Mouse (Mus musculus) lung, embryonic 16.5 days (tissue): ENCODE results near the gene Zfpm1. TPM values are rescaled to one million over a fixed set of nuclear protein-coding genes. Genes with fewer than 3 reads are reported as not detected.

Experiments
- ATAC-seq: fragments of 200-750 bp; cut with Nextera tagmentation; 2 replicates; pipeline ENCODE4 v1.8.0; 2017; ENCODE audit warnings: low read depth, mild to moderate bottlenecking, moderate library complexity
- H3K27ac ChIP-seq: fragments of 300-500 bp; sonication (generic); 2 replicates; pipeline ENCODE4 v1.5.1; 2014; ENCODE audit warnings: mild to moderate bottlenecking, control low read depth, low read length
- H3K27me3 ChIP-seq: fragments of 300-500 bp; sonication (generic); 2 replicates; pipeline ENCODE4 v1.6.1; 2014; ENCODE audit warnings: low read depth, low read length, mixed read lengths; ENCODE audit not compliant: control insufficient read depth, insufficient read depth
- H3K36me3 ChIP-seq: fragments of 300-500 bp; sonication (generic); 2 replicates; pipeline ENCODE4 v1.6.1; 2014; ENCODE audit warnings: low read length; ENCODE audit not compliant: control insufficient read depth, insufficient read depth
- H3K4me1 ChIP-seq: fragments of 300-500 bp; sonication (generic); replicated peaks from 2 replicates; pipeline ENCODE4 v1.6.1; 2014; ENCODE audit warnings: low read length, mixed read lengths; ENCODE audit not compliant: control insufficient read depth, insufficient read depth
- H3K4me2 ChIP-seq: fragments of 300-500 bp; sonication (generic); 2 replicates; pipeline ENCODE4 v1.6.1; 2014; ENCODE audit warnings: low read depth, low read length, control low read depth
- H3K4me3 ChIP-seq: fragments of 300-500 bp; sonication (generic); 2 replicates; pipeline ENCODE4 v1.5.1; 2014; ENCODE audit warnings: mild to moderate bottlenecking, low read length, control low read depth
- H3K9ac ChIP-seq: fragments of 300-500 bp; sonication (generic); 2 replicates; pipeline ENCODE4 v1.6.1; 2014; ENCODE audit warnings: low read length, control low read depth
- H3K9me3 ChIP-seq: fragments of 300-500 bp; sonication (generic); 2 replicates; pipeline ENCODE4 v1.6.1; 2016; ENCODE audit warnings: low read length; ENCODE audit not compliant: control insufficient read depth
- WGBS: fragments of 180-500 bp; shearing (Covaris S2); extraction: QIAGEN DNeasy Blood & Tissue Kit; methylation state at CpG from one replicate; pipeline ENCODE4 v1.1.7; 2014; 5-methylcytosine and 5-hydroxymethylcytosine counted together
- polyA plus RNA-seq: library from polyadenylated mRNA; unstranded; fragments of >200 nt; fragmentation: Nextera tagmentation; extraction: Ambion mirVana; gene quantifications from 2 replicates; pipeline ENCODE4 v1.2.1, GENCODE M21; 2015

Gene Zfpm1
- polyA plus RNA-seq, 1 experiment from 2014 or later: 1.2 TPM

DNA sequence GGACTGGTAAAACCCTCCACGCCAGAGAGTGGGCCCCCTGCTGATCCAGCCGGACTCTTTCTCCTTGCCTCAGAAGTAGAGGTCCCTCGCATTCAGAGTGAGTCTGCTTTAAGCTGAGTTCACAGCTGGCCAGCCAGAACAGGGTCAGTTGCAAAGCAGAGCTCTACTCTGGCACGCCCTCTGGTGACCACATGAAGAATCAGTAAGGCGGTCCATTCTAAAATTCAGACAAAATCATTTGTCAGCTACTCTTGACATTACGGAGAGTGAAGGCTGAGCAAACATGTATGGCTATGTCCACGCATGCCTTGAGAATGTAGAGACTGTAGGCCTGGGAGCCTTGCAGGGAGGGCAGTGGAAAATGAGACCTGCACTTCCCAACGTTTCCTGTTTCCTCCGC lies 87.7 kb downstream of the Zfpm1 start:
- Histone ChIP-seq H3K27me3 (no peaks in the 10 kb centered on the region), H3K4me3 (no peak overlapping the region), H3K9ac (no peak overlapping the region), H3K4me2 (no peak overlapping the region), H3K36me3 (no peaks in the 10 kb centered on the region), H3K27ac (no peak overlapping the region; the same call in 1 of the 2 replicates), H3K9me3 (no peaks in the 10 kb centered on the region), H3K4me1 (peaks cover 6% of the 10 kb centered on the region)
- WGBS: 4% methylated on average over 9 of the region's 9 CpGs
- ATAC-seq: peak; percentile 88

GRCm38 (mm10) chr8:122371706-122372105 lies 89.8 kb downstream of the Zfpm1 start:
- peaks cover 10% of the 10 kb centered on the region for H3K4me1 ChIP-seq
- no peaks in the 10 kb centered on the region for H3K36me3 ChIP-seq
- no peak overlapping the region for H3K27ac ChIP-seq
- ATAC-seq: no peak
- H3K27me3 ChIP-seq: no peaks in the 10 kb centered on the region
- H3K4me3 ChIP-seq: no peak overlapping the region
- no peaks in the 10 kb centered on the region for H3K9me3 ChIP-seq
- H3K4me2 ChIP-seq: no peak overlapping the region
- 68% methylated on average over 6 of the region's 6 CpGs for WGBS
- H3K9ac ChIP-seq: no peak overlapping the region

DNA sequence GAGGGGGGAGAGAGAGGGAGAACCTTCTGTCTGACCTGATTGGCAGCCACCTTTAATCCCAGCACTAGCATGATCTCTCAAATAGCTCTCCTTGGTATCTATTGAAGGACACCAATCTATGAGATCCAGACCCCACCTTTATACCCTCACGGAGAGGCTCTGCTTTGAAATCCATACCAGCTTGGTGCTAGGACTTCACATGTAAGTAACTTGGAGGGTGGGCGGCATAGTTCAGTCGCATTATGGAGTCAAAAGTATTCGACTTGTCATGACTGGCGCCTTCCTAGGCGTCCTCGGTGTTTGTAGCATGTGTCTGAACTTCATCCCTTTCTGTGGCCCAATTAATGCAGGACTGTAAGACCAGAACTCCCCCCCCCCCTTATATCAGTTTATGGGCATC lies 93.4 kb downstream of the Zfpm1 start:
- Histone ChIP-seq H3K4me1 (peaks cover 15% of the 10 kb centered on the region), H3K4me2 (no peak overlapping the region), H3K4me3 (no peak overlapping the region), H3K36me3 (peaks cover 4% of the 10 kb centered on the region; the same call in 1 of the 2 replicates), H3K9ac (no peak overlapping the region), H3K27ac (no peak overlapping the region), H3K27me3 (no peaks in the 10 kb centered on the region), H3K9me3 (no peaks in the 10 kb centered on the region)
- WGBS: 92% methylated on average over 7 of the region's 7 CpGs
- no peak for ATAC-seq

DNA sequence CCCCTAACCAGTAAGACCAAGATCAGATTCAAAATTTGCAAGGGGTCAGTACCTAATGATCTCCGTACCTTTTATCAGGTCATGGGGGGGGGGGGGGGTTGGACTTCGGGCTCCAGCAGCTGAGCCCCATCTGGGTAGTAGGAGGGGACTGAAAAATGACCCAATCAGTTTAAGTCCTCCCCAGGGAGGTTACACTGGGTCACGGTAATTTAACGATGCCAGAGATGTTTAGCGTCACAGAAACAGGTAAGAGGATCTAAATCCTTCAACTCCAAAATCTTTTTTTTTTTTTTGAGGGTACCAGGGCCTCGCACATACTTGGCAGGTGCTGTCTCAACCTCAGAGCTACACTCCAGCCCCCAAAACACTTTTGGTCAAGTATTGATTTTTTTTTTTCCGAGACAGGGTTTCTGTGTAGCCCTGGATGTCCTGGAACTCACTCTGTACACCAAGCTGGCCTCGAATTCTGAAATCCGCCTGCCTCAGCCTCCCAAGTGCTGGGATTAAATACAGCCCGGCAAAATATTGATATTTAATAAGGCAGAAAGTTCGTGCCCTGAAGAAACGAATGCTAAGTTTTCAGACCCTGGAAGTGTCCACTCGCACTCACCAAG lies 93.9 kb downstream of the Zfpm1 start:
- Histone ChIP-seq H3K27ac (0 out of 2 replicates have a peak overlapping the region, but pooled peaks have one; percentile 57), H3K27me3 (no peaks in the 10 kb centered on the region), H3K36me3 (peaks cover 4% of the 10 kb centered on the region; the same call in 1 of the 2 replicates), H3K4me1 (peaks cover 15% of the 10 kb centered on the region), H3K9me3 (no peaks in the 10 kb centered on the region), H3K4me2 (peak overlapping the region; percentile 70), H3K4me3 (peak overlapping the region; percentile 92), H3K9ac (peak overlapping the region; percentile 58; the same call in 1 of the 2 replicates)
- WGBS: 23% methylated on average over 13 of the region's 13 CpGs
- peak; percentile 6 for ATAC-seq

DNA sequence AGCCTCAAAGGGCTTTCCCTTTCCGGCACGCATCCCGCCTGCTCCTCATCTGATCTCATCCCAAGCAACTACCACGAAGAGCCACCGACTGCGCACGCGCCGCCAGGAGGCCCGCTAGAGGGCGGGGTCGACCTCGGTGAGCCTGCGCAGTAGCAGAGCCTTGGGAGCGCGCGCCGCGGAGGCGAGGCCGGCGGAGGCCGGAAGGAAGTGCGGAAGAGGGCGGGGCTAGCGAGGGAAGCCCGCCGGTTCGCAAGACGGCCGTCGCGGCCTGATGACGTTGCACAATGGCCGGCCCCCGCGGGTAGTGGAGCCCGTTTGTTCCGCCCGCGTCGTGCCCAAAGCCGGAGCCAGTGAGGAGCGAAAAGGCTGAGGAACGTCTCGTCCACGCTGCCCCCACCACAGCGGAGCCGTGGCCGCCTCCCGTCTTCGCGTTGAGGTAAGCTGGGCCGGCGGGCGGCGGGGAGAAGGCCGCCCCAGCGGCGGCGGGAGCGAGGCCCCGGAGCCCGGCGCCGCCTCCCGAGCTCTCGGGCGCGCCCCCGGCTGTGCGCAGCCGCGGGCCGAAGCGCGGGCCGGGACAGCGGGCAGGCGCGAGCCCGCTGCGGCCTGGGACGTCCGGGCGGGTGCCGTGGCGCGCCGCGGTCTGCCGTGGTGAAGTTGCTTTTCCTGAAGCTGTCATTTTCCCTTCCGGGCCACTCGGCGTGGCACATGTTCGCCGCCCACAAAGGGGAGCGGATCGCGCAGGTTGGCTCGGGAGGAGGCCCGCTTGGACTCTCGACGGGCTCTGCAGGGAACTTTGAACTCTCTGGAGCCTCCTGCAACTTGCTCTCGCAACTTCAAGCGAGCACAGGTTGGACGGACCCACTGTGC lies 94.7 kb downstream of the Zfpm1 start, which contains the start of gene Zc3h18:
Gene Zc3h18, plus strand, starts transcription at position 245 of the 867 bp plus-strand sequence.
- H3K27me3 ChIP-seq: no peaks in the 10 kb centered on the region
- under 1% methylated on average over 88 of the region's 107 CpGs for WGBS
- peak; percentile 97 for ATAC-seq
- peak within 1 kb of the TSS; percentile 93 for H3K27ac ChIP-seq
- H3K4me3 ChIP-seq: peak within 1 kb of the TSS; percentile 92
- H3K4me2 ChIP-seq: peak within 1 kb of the TSS; percentile 85
- H3K9ac ChIP-seq: peak within 1 kb of the TSS; percentile 93
- no peaks in the 10 kb centered on the region for H3K9me3 ChIP-seq
- H3K36me3 ChIP-seq: peaks cover 4% of the 10 kb centered on the region; the same call in 1 of the 2 replicates
- H3K4me1 ChIP-seq: peaks cover 15% of the 10 kb centered on the region

DNA sequence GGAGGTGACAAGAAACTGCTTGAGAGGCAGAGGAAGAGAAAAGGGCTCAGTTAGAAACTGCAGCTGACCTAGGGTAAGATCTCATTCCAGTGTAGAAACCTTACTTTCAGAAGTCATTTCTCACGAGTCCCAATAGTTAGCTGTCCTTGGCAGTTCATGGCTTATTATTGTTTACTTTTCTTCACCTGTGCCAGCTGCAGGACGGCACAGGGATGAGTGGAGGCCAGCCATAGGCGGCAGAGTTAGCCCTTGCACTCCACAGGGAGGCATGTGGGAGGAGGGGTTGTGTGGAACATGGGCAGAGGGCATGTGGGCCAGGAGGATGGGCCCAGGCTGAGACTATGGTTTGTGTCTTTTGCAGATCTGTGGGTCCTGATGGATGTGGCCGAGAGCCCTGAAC lies 101.1 kb downstream of the Zfpm1 start:
- no peaks in the 10 kb centered on the region for H3K9me3 ChIP-seq
- no peak overlapping the region for H3K4me2 ChIP-seq
- peaks cover 4% of the 10 kb centered on the region for H3K4me1 ChIP-seq
- 68% methylated on average over 4 of the region's 4 CpGs for WGBS
- no peaks in the 10 kb centered on the region for H3K27me3 ChIP-seq
- H3K9ac ChIP-seq: no peak overlapping the region
- no peak overlapping the region for H3K4me3 ChIP-seq
- H3K27ac ChIP-seq: no peak overlapping the region
- no peak for ATAC-seq
- H3K36me3 ChIP-seq: peaks cover 29% of the 10 kb centered on the region

Other genes with a start within 250 kb of the Zfpm1 start
- gene Trhr2, start 78.6 kb downstream of the Zfpm1 start, polyA plus RNA-seq: not detected in 2 replicates
- gene Zc3h18, start 94.5 kb downstream of the Zfpm1 start, polyA plus RNA-seq: 37.3 and 41.3 TPM in 2 replicates
- gene Il17c, start 139.9 kb downstream of the Zfpm1 start, polyA plus RNA-seq: not detected in 2 replicates
- gene Cyba, start 150.8 kb downstream of the Zfpm1 start, polyA plus RNA-seq: 219 and 241 TPM in 2 replicates
- 19.8 and 20.6 TPM in 2 replicates for gene Mvd, start 161.3 kb downstream of the Zfpm1 start, polyA plus RNA-seq
- gene Snai3, start 178.6 kb downstream of the Zfpm1 start, polyA plus RNA-seq: 1.3 and 1.5 TPM in 2 replicates
- gene Rnf166, start 193.9 kb downstream of the Zfpm1 start, polyA plus RNA-seq: 38.1 and 40.1 TPM in 2 replicates
- 34.7 and 36.9 TPM in 2 replicates for gene Ctu2, start 194.0 kb downstream of the Zfpm1 start, polyA plus RNA-seq